In genomic region chr3:127012525-127012924, GRCm38 (mm10) we compare ENCODE assay signal across 9 mouse cellular contexts.
DNase-seq lines count a peak whose midpoint lies in the region; ATAC-seq and TF ChIP-seq lines count a peak whose summit lies in the region.
"Had no signal": no experiment of that assay in that cellular context is flagged by ENCODE, and none has a peak within 500 bp of the region (broad histone marks: within the 10 kb centered on the region; RNA-seq: fewer than 3 reads in every experiment).

No protein-coding gene starts in this region.

- TF ChIP-seq POLR2A in olfactory bulb, adult 2 months (IDR thresholded peaks at IDR 0.05; ENCODE audit: insufficient read depth, low read depth, low read length), result no peak

- H3K36me3 ChIP-seq in intestine, postnatal 0 days (ENCODE audit: control insufficient read depth, insufficient read depth), result no peaks in the 10 kb centered on the region
- H3K36me3 ChIP-seq in intestine, embryonic 16.5 days (ENCODE audit: control insufficient read depth, insufficient read depth, low read length), result no peaks in the 10 kb centered on the region
- peaks cover 47% of the 10 kb centered on the region for H3K36me3 ChIP-seq in G1E (replicated peaks)
- H3K36me3 ChIP-seq in kidney, embryonic 14.5 days (ENCODE audit: control insufficient read depth, insufficient read depth, low read length), result no peaks in the 10 kb centered on the region
- H3K36me3 ChIP-seq: liver, embryonic 15.5 days had no signal

- no peaks in the 10 kb centered on the region for H3K9me3 ChIP-seq in intestine, postnatal 0 days (ENCODE audit: control insufficient read depth)
- H3K9me3 ChIP-seq in intestine, embryonic 16.5 days (ENCODE audit: control insufficient read depth, low read length), result no peaks in the 10 kb centered on the region
- no peaks in the 10 kb centered on the region for H3K9me3 ChIP-seq in G1E (replicated peaks)
- H3K9me3 ChIP-seq in kidney, embryonic 14.5 days (ENCODE audit: control insufficient read depth, low read length), result no peaks in the 10 kb centered on the region
- H3K9me3 ChIP-seq: liver, embryonic 15.5 days had no signal

- H3K27me3 ChIP-seq in intestine, postnatal 0 days (replicated peaks; ENCODE audit: control insufficient read depth, insufficient read depth, low read length), result no peaks in the 10 kb centered on the region
- H3K27me3 ChIP-seq in intestine, embryonic 16.5 days (replicated peaks; ENCODE audit: control insufficient read depth, insufficient read depth, low read length), result no peaks in the 10 kb centered on the region
- H3K27me3 ChIP-seq in G1E (ENCODE audit: insufficient read depth, low read length), result no peaks in the 10 kb centered on the region
- no peaks in the 10 kb centered on the region for H3K27me3 ChIP-seq in kidney, embryonic 14.5 days (ENCODE audit: control insufficient read depth, insufficient read depth, low read length)
- H3K27me3 ChIP-seq: liver, embryonic 15.5 days had no signal

- no peak overlapping the region for H3K27ac ChIP-seq in intestine, postnatal 0 days (ENCODE audit: low read depth, low read length)
- H3K27ac ChIP-seq in intestine, embryonic 16.5 days (ENCODE audit: low read length), result no peak overlapping the region
- H3K27ac ChIP-seq in kidney, embryonic 14.5 days (ENCODE audit: low read depth, low read length), result no peak overlapping the region
- no peak overlapping the region for H3K27ac ChIP-seq in olfactory bulb, adult 2 months (ENCODE audit: insufficient read depth, low read depth, low read length)
- H3K27ac ChIP-seq: liver, embryonic 15.5 days had no signal

- H3K4me2 ChIP-seq in intestine, postnatal 0 days (replicated peaks; ENCODE audit: low read depth), result no peak overlapping the region
- no peak overlapping the region for H3K4me2 ChIP-seq in intestine, embryonic 16.5 days (ENCODE audit: low read depth, low read length)
- H3K4me2 ChIP-seq in kidney, embryonic 14.5 days (replicated peaks; ENCODE audit: low read depth, low read length), result no peak overlapping the region
- H3K4me2 ChIP-seq: liver, embryonic 15.5 days had no signal

- H3K4me1 ChIP-seq in intestine, postnatal 0 days (replicated peaks; ENCODE audit: control insufficient read depth, insufficient read depth, low read length), result no peaks in the 10 kb centered on the region
- no peaks in the 10 kb centered on the region for H3K4me1 ChIP-seq in intestine, embryonic 16.5 days (ENCODE audit: control insufficient read depth, insufficient read depth, low read length)
- no peaks in the 10 kb centered on the region for H3K4me1 ChIP-seq in G1E (ENCODE audit: insufficient read depth, low read depth, low read length)
- no peaks in the 10 kb centered on the region for H3K4me1 ChIP-seq in kidney, embryonic 14.5 days (ENCODE audit: control insufficient read depth, insufficient read depth, low read length)
- H3K4me1 ChIP-seq in olfactory bulb, adult 2 months (ENCODE audit: control insufficient read depth, insufficient read depth, low read length), result 0 out of 2 replicates have a peak, but pooled peaks cover 3% of the 10 kb centered on the region
- H3K4me1 ChIP-seq: liver, embryonic 15.5 days had no signal

- TF ChIP-seq CTCF in intestine, postnatal 0 days (IDR thresholded peaks at IDR 0.05; ENCODE audit: low read depth), result peak; percentile 75
- TF ChIP-seq CTCF in G1E (IDR thresholded peaks at IDR 0.05; ENCODE audit: low read depth, low read length), result peak; percentile 54; the same call in 1 of the 2 replicates
- peak; percentile 60; the same call in 1 of the 2 replicates for TF ChIP-seq CTCF in olfactory bulb, adult 2 months (IDR thresholded peaks at IDR 0.05; ENCODE audit: insufficient read depth, low read depth, low read length)

- H3K4me3 ChIP-seq in intestine, postnatal 0 days (ENCODE audit: low read depth, low read length), result no peak overlapping the region
- no peak overlapping the region for H3K4me3 ChIP-seq in intestine, embryonic 16.5 days (ENCODE audit: low read length)
- H3K4me3 ChIP-seq in G1E (ENCODE audit: low read depth, low read length), result no peak overlapping the region
- no peak overlapping the region for H3K4me3 ChIP-seq in kidney, embryonic 14.5 days (ENCODE audit: low read length)
- no peak overlapping the region for H3K4me3 ChIP-seq in olfactory bulb, adult 2 months (ENCODE audit: insufficient read depth, low read depth, low read length)
- H3K4me3 ChIP-seq: liver, embryonic 15.5 days had no signal

- whole genome bisulfite sequencing in intestine, postnatal 0 days, result 63% methylated on average over 8 of the region's 8 CpGs
- WGBS in intestine, embryonic 16.5 days, result 65% methylated on average over 8 of the region's 8 CpGs
- 61% methylated on average over 8 of the region's 8 CpGs for whole genome bisulfite sequencing in kidney, embryonic 14.5 days
- WGBS in olfactory bulb, adult 2 months, result 48% methylated on average over 8 of the region's 8 CpGs

- ATAC-seq in intestine, postnatal 0 days, result no peak
- ATAC-seq in intestine, embryonic 16.5 days, result no peak
- ATAC-seq in G1E (ENCODE audit: extremely low read depth, insufficient number of reproducible peaks, low FRiP score, poor library complexity, severe bottlenecking), result no peak
- peak; percentile 57; the same call in 1 of the 2 replicates for ATAC-seq in kidney, embryonic 14.5 days (ENCODE audit: low FRiP score, low TSS enrichment)

- peak; percentile 6 for DNase-seq in G1E (ENCODE audit: low spot score)
- DNase-seq in cerebellum, adult 8-10 months, result peak; percentile 58
- no peak for DNase-seq in urinary bladder, postnatal 10 days (ENCODE audit: low spot score)
- no peak for DNase-seq in urinary bladder, adult 18-20 months (ENCODE audit: low spot score in 2 of 2)

- no peak overlapping the region for H3K9ac ChIP-seq in intestine, postnatal 0 days (ENCODE audit: low read depth, low read length)
- no peak overlapping the region for H3K9ac ChIP-seq in intestine, embryonic 16.5 days (ENCODE audit: low read depth, low read length)
- H3K9ac ChIP-seq in kidney, embryonic 14.5 days (ENCODE audit: low read depth, low read length), result no peak overlapping the region
- H3K9ac ChIP-seq: liver, embryonic 15.5 days had no signal

Comparison
In these comparisons a context has a peak if more than half of its experiments do, and no peak if none do; other contexts are left out.
1. DNase-seq: peak in G1E (single experiment) and cerebellum, adult 8-10 months (single experiment); none in urinary bladder, postnatal 10 days (single experiment) and urinary bladder, adult 18-20 months (0 of 2).
2. Peak in every context shown above with its lines, with median percentiles within 50 percentile points of each other: CTCF ChIP-seq.